Mouse (Mus musculus) ES-Bruce4 (cell line): ENCODE measurements at regions not wholly inside any gene's neighbourhood (a gene's known extent, or its start where the extent isn't known, plus 50 kb on each side); places are given as distances from the start of the nearest gene placed in this dataset.

Experiments
- CTCF ChIP-seq: IDR thresholded peaks from one replicate; pipeline ENCODE4 v1.8.1; 2011; ENCODE audit warnings: low read depth, low read length
- POLR2A ChIP-seq: IDR thresholded peaks from one replicate; pipeline ENCODE4 v1.8.1; 2011; ENCODE audit warnings: low read length; ENCODE audit not compliant: insufficient read depth

GRCm38 (mm10) chr13:44416986-44417385 is 312.3 kb upstream of the Jarid2 start:
- TF ChIP-seq CTCF (no peak), POLR2A (no peak)
